Mouse (Mus musculus) liver, postnatal 0 days (tissue): ENCODE measurements around the gene Chrnb1.

Source experiments
- CTCF ChIP-seq: sonication (generic); IDR thresholded peaks from 2 replicates; pipeline ENCODE4 v1.5.1; 2016; ENCODE audit warnings: antibody characterized with exemption, low read depth
- EP300 ChIP-seq: IDR thresholded peaks from 2 replicates; pipeline ENCODE4 v1.6.1; 2016; ENCODE audit warnings: antibody characterized with exemption, low read depth, mild to moderate bottlenecking

DNA sequence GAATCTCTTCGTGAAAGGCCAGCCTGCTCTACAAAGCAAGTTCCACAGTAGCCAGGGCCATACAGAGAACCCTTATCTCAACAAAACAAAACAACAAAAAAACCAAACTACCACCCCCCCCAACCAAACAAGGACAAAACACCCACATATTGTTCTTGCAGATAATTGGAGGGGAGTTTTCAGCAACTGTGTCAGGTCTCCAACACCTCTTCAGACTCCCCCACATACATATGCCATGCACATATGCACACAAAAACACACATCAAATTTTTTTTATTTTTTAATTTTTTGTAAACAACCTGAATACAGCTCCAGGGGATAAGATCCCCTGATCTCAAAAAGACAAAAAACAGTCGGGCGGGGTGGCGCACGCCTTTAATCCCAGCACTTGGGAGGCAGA lies 41.5 kb downstream of the Chrnb1 start:
- TF ChIP-seq CTCF (no peak), EP300 (no peak)
